Mouse (Mus musculus): Measurements from ENCODE around the gene Gtf2f2. TPM values are rescaled to one million over a fixed set of nuclear protein-coding genes. Genes with fewer than 3 reads are reported as not detected.

The Gtf2f2 gene
- polyA plus RNA-seq, 1 experiment = 24.3 TPM

GRCm38 (mm10) chr14:75989168-75989567 lies 21.5 kb downstream of the Gtf2f2 start:
- H3ac ChIP-seq (ENCODE audit: control insufficient read depth, insufficient read length) = no peak overlapping the region
- H3K79me2 ChIP-seq (ENCODE audit: control insufficient read depth, insufficient read depth) = peaks cover 57% of the 10 kb centered on the region
- H3K4me2 ChIP-seq (ENCODE audit: low read depth) = no peak overlapping the region
- H3K4me3 ChIP-seq = no peak overlapping the region
- TF ChIP-seq MAX (IDR thresholded peaks at IDR 0.05; ENCODE audit: low read depth) (no peak), TCF12 (IDR thresholded peaks at IDR 0.05; ENCODE audit: insufficient read depth, poor library complexity, severe bottlenecking) (no peak), MYOG (IDR thresholded peaks at IDR 0.05; ENCODE audit: control insufficient read depth in 1 of 3, insufficient read depth in 1 of 3, insufficient read length in 2 of 3, low read depth in 2 of 3) (no peak), MYOD1 (IDR thresholded peaks at IDR 0.05; ENCODE audit: control insufficient read depth in 1 of 3, insufficient read length in 2 of 3, low read depth in 2 of 3) (no peak), POLR2AphosphoS2 (IDR thresholded peaks at IDR 0.05; ENCODE audit: insufficient read length, low read depth) (no peak), TCF3 (IDR thresholded peaks at IDR 0.05; ENCODE audit: insufficient read length, low read depth) (no peak), E2F4 (IDR thresholded peaks at IDR 0.05; ENCODE audit: insufficient read depth) (no peak), REST (IDR thresholded peaks at IDR 0.05; ENCODE audit: insufficient read depth, insufficient read length) (no peak), USF1 (IDR thresholded peaks at IDR 0.05; ENCODE audit: low read depth) (no peak), CEBPB (IDR thresholded peaks at IDR 0.05; ENCODE audit: insufficient read depth, poor library complexity, severe bottlenecking) (no peak), SRF (IDR thresholded peaks at IDR 0.05; ENCODE audit: control insufficient read depth, insufficient read length, low read depth) (no peak), POLR2A (IDR thresholded peaks at IDR 0.05; ENCODE audit: insufficient read length, low read depth) (no peak)
- peaks cover 6% of the 10 kb centered on the region for H3K36me3 ChIP-seq (ENCODE audit: control insufficient read depth, insufficient read depth)
- no peaks in the 10 kb centered on the region for H3K27me3 ChIP-seq (ENCODE audit: control insufficient read depth, insufficient read depth, insufficient read length)

GRCm38 (mm10) chr14:75986878-75987483 lies 23.7 kb downstream of the Gtf2f2 start:
- H3K79me2 ChIP-seq (ENCODE audit: control insufficient read depth, insufficient read depth) = peaks cover 48% of the 10 kb centered on the region
- no peak overlapping the region for H3K4me3 ChIP-seq
- H3ac ChIP-seq (ENCODE audit: control insufficient read depth, insufficient read length) = no peak overlapping the region
- no peak overlapping the region for H3K4me2 ChIP-seq (ENCODE audit: low read depth)
- no peaks in the 10 kb centered on the region for H3K36me3 ChIP-seq (ENCODE audit: control insufficient read depth, insufficient read depth)
- H3K27me3 ChIP-seq (ENCODE audit: control insufficient read depth, insufficient read depth, insufficient read length) = no peaks in the 10 kb centered on the region
- TF ChIP-seq TCF3 (IDR thresholded peaks at IDR 0.05; ENCODE audit: insufficient read length, low read depth) (no peak), MYOD1 (IDR thresholded peaks at IDR 0.05; ENCODE audit: control insufficient read depth in 1 of 3, insufficient read length in 2 of 3, low read depth in 2 of 3) (no peak), POLR2AphosphoS2 (IDR thresholded peaks at IDR 0.05; ENCODE audit: insufficient read length, low read depth) (no peak), REST (IDR thresholded peaks at IDR 0.05; ENCODE audit: insufficient read depth, insufficient read length) (no peak), POLR2A (IDR thresholded peaks at IDR 0.05; ENCODE audit: insufficient read length, low read depth) (no peak), E2F4 (IDR thresholded peaks at IDR 0.05; ENCODE audit: insufficient read depth) (no peak), MYOG (IDR thresholded peaks at IDR 0.05; ENCODE audit: control insufficient read depth in 1 of 3, insufficient read depth in 1 of 3, insufficient read length in 2 of 3, low read depth in 2 of 3) (no peak), CEBPB (IDR thresholded peaks at IDR 0.05; ENCODE audit: insufficient read depth, poor library complexity, severe bottlenecking) (no peak), MAX (IDR thresholded peaks at IDR 0.05; ENCODE audit: low read depth) (no peak), TCF12 (IDR thresholded peaks at IDR 0.05; ENCODE audit: insufficient read depth, poor library complexity, severe bottlenecking) (no peak), USF1 (IDR thresholded peaks at IDR 0.05; ENCODE audit: low read depth) (no peak), SRF (IDR thresholded peaks at IDR 0.05; ENCODE audit: control insufficient read depth, insufficient read length, low read depth) (no peak)

- no peak overlapping the region for H3K4me2 ChIP-seq (ENCODE audit: low read depth)
- no peaks in the 10 kb centered on the region for H3K36me3 ChIP-seq (ENCODE audit: control insufficient read depth, insufficient read depth)
- no peak overlapping the region for H3K4me3 ChIP-seq
- H3K27me3 ChIP-seq (ENCODE audit: control insufficient read depth, insufficient read depth, insufficient read length) = no peaks in the 10 kb centered on the region
- H3ac ChIP-seq (ENCODE audit: control insufficient read depth, insufficient read length) = no peak overlapping the region
- peaks cover 31% of the 10 kb centered on the region for H3K79me2 ChIP-seq (ENCODE audit: control insufficient read depth, insufficient read depth)
- TF ChIP-seq E2F4 (IDR thresholded peaks at IDR 0.05; ENCODE audit: insufficient read depth) (no peak), SRF (IDR thresholded peaks at IDR 0.05; ENCODE audit: control insufficient read depth, insufficient read length, low read depth) (no peak), REST (IDR thresholded peaks at IDR 0.05; ENCODE audit: insufficient read depth, insufficient read length) (no peak), TCF3 (IDR thresholded peaks at IDR 0.05; ENCODE audit: insufficient read length, low read depth) (no peak), MAX (IDR thresholded peaks at IDR 0.05; ENCODE audit: low read depth) (no peak), CEBPB (IDR thresholded peaks at IDR 0.05; ENCODE audit: insufficient read depth, poor library complexity, severe bottlenecking) (no peak), USF1 (IDR thresholded peaks at IDR 0.05; ENCODE audit: low read depth) (no peak), MYOD1 (IDR thresholded peaks at IDR 0.05; ENCODE audit: control insufficient read depth in 1 of 3, insufficient read length in 2 of 3, low read depth in 2 of 3) (no peak), TCF12 (IDR thresholded peaks at IDR 0.05; ENCODE audit: insufficient read depth, poor library complexity, severe bottlenecking) (no peak), MYOG (IDR thresholded peaks at IDR 0.05; ENCODE audit: control insufficient read depth in 1 of 3, insufficient read depth in 1 of 3, insufficient read length in 2 of 3, low read depth in 2 of 3) (no peak), POLR2AphosphoS2 (IDR thresholded peaks at IDR 0.05; ENCODE audit: insufficient read length, low read depth) (no peak), POLR2A (IDR thresholded peaks at IDR 0.05; ENCODE audit: insufficient read length, low read depth) (no peak)
Observed at GRCm38 (mm10) chr14:75985112-75985511, 25.6 kb downstream of the Gtf2f2 start.

GRCm38 (mm10) chr14:75983891-75984290 lies 26.8 kb downstream of the Gtf2f2 start:
- Histone ChIP-seq H3K79me2 (ENCODE audit: control insufficient read depth, insufficient read depth) (peaks cover 25% of the 10 kb centered on the region), H3K4me3 (no peak overlapping the region), H3ac (ENCODE audit: control insufficient read depth, insufficient read length) (no peak overlapping the region), H3K36me3 (ENCODE audit: control insufficient read depth, insufficient read depth) (no peaks in the 10 kb centered on the region), H3K27me3 (ENCODE audit: control insufficient read depth, insufficient read depth, insufficient read length) (no peaks in the 10 kb centered on the region), H3K4me2 (ENCODE audit: low read depth) (no peak overlapping the region)
- TF ChIP-seq MAX (IDR thresholded peaks at IDR 0.05; ENCODE audit: low read depth) (no peak), REST (IDR thresholded peaks at IDR 0.05; ENCODE audit: insufficient read depth, insufficient read length) (no peak), TCF12 (IDR thresholded peaks at IDR 0.05; ENCODE audit: insufficient read depth, poor library complexity, severe bottlenecking) (no peak)
